Mouse (Mus musculus) embryonic facial prominence, embryonic 13.5 days (tissue): Measurements from ENCODE around the gene Rpia. TPM values are rescaled to one million over a fixed set of nuclear protein-coding genes. Genes with fewer than 3 reads are reported as not detected.
"Not testable (repeated sequence)": the region's sequence is repeated elsewhere in the genome, so short reads cannot be mapped to it uniquely, and the experiment has no call there.

Experiments used
- ATAC-seq: fragments of 200-750 bp; cut with Nextera tagmentation; 2 replicates; pipeline ENCODE4 v1.8.0; 2017; ENCODE audit warnings: low read depth; ENCODE audit not compliant: insufficient number of reproducible peaks, insufficient read depth, low FRiP score, low TSS enrichment
- H3K27ac ChIP-seq: fragments of 300-500 bp; sonication (generic); 2 replicates; pipeline ENCODE4 v1.5.1; 2015; ENCODE audit warnings: moderate library complexity, mild to moderate bottlenecking, inconsistent platforms
- H3K27me3 ChIP-seq: fragments of 300-500 bp; sonication (generic); 2 replicates; pipeline ENCODE4 v1.6.1; 2015; ENCODE audit warnings: mild to moderate bottlenecking, inconsistent platforms
- H3K36me3 ChIP-seq: fragments of 300-500 bp; sonication (generic); 2 replicates; pipeline ENCODE4 v1.6.1; 2015; ENCODE audit warnings: mild to moderate bottlenecking, inconsistent platforms
- H3K4me1 ChIP-seq: fragments of 300-500 bp; sonication (generic); 2 replicates; pipeline ENCODE4 v1.6.1; 2015; ENCODE audit warnings: inconsistent platforms
- H3K4me2 ChIP-seq: fragments of 300-500 bp; sonication (generic); 2 replicates; pipeline ENCODE4 v1.6.1; 2015; ENCODE audit warnings: moderate library complexity, mild to moderate bottlenecking, inconsistent platforms
- H3K4me3 ChIP-seq: fragments of 300-500 bp; sonication (generic); 2 replicates; pipeline ENCODE4 v1.5.1; 2015; ENCODE audit warnings: mild to moderate bottlenecking, inconsistent platforms
- H3K9ac ChIP-seq: fragments of 300-500 bp; sonication (generic); 2 replicates; pipeline ENCODE4 v1.6.1; 2015; ENCODE audit warnings: mild to moderate bottlenecking, inconsistent platforms
- H3K9me3 ChIP-seq: fragments of 300-500 bp; sonication (generic); 2 replicates; pipeline ENCODE4 v1.6.1; 2016; ENCODE audit warnings: inconsistent platforms
- WGBS: fragments of 180-500 bp; shearing (Covaris S2); methylation state at CpG from one replicate; pipeline ENCODE4 v1.1.7; 2015; ENCODE audit warnings: mixed read lengths; 5-methylcytosine and 5-hydroxymethylcytosine counted together
- polyA plus RNA-seq: library from polyadenylated mRNA; unstranded; fragments of >200 nt; fragmentation: Nextera tagmentation; extraction: Ambion mirVana; gene quantifications from 2 replicates; pipeline ENCODE4 v1.2.1, GENCODE M21; 2015

Rpia gene
- 3.6 and 4.3 TPM in 2 replicates for polyA plus RNA-seq

DNA sequence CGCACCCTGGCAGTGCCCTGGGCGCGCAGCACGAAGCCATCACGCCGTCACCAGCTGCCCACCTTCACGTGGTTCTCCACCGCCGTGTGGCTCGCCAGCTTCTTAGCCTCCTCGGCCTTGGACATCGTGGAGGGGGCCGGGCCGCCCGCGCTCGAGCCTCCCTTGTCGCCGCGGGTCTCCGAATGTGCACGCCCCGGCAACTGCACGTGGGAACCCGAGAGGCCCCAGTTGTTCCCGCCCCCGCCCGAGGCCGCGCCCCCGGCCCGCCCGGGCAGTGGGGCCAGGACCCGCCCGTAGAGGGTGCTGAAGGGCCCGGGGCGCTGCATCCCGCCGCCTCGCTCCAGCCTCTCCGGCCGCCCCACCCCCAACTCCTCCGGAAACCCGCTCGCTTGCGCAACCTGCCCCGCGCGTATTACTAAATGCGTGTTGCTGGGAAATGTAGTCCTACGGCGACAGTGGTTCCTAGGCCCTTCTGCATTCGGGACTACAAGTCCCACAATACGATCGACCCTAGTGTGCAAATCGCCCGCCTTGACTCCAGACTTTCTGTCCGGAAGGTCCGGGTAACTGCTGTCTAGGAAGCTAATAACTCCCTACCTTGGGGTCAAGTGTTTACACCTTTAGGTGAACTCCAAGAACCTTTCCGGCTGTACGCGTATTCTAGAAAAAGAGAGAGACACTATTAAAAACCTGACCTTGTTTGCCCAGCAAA lies at the start of gene Rpia:
TSS of gene Rpia (minus strand) at position 409 of the 712 bp plus-strand sequence.
- Histone ChIP-seq H3K27me3 (no peaks in the 10 kb centered on the region), H3K27ac (peak within 1 kb of the TSS; percentile 81), H3K4me3 (peak within 1 kb of the TSS; percentile 79), H3K9me3 (no peaks in the 10 kb centered on the region), H3K9ac (peak within 1 kb of the TSS; percentile 84), H3K4me2 (peak within 1 kb of the TSS; percentile 85), H3K4me1 (peaks cover 19% of the 10 kb centered on the region), H3K36me3 (peaks cover 6% of the 10 kb centered on the region; the same call in 1 of the 2 replicates)
- peak; percentile 96 for ATAC-seq
- WGBS = under 1% methylated on average over 61 of the region's 62 CpGs

DNA sequence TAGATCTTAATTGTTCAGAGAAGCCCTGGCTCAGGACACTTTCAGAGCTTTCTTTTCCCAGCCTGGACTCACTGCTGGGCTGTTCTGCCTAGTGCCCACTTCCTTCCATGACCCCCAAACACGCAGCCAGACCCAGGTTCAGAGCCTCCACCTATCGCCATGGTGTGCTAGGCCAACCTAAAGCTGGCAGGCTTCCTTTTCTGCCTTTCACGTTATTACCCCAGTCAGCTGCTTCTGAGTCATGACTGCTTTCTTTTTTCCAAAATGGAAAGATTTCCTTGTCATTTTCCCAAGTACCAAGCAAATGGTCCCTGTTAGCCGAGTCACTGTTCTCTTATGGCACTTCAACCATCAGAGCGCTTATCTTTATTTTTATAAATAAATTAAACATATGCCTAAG lies 48.2 kb upstream of the Rpia start:
- no peak overlapping the region for H3K4me2 ChIP-seq
- no peak overlapping the region for H3K9ac ChIP-seq
- ATAC-seq = no peak
- no peaks in the 10 kb centered on the region for H3K27me3 ChIP-seq
- H3K4me1 ChIP-seq = peaks cover 7% of the 10 kb centered on the region
- H3K27ac ChIP-seq = no peak overlapping the region
- no peaks in the 10 kb centered on the region for H3K9me3 ChIP-seq
- no peaks in the 10 kb centered on the region for H3K36me3 ChIP-seq
- no peak overlapping the region for H3K4me3 ChIP-seq
- 74% methylated on average over 5 of the region's 5 CpGs for WGBS

DNA sequence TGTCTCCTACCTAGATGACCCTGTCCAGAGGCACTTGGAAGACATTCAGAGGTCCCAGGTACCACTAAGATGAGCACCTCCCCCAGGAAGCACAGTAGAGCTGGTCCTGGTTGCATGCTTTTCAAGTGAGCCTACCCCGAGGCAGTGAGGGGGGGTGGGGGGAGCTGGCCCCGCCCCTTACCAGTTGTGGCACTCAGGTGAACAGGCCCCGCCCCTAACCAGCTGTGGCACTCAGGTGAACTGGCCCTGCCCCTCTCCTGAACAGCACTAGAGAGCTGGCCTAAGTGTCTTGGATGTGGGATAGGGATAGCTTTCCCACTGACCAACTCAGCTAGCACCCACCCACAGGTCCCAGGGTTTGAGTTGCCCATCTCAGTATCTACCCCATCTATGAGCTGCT lies 46.5 kb upstream of the Rpia start:
- Histone ChIP-seq H3K4me2 (no peak overlapping the region), H3K4me1 (peaks cover 5% of the 10 kb centered on the region), H3K27me3 (no peaks in the 10 kb centered on the region), H3K27ac (no peak overlapping the region), H3K4me3 (no peak overlapping the region), H3K36me3 (no peaks in the 10 kb centered on the region), H3K9ac (no peak overlapping the region), H3K9me3 (no peaks in the 10 kb centered on the region)
- no peak for ATAC-seq
- 37% methylated on average over 3 of the region's 3 CpGs for WGBS

DNA sequence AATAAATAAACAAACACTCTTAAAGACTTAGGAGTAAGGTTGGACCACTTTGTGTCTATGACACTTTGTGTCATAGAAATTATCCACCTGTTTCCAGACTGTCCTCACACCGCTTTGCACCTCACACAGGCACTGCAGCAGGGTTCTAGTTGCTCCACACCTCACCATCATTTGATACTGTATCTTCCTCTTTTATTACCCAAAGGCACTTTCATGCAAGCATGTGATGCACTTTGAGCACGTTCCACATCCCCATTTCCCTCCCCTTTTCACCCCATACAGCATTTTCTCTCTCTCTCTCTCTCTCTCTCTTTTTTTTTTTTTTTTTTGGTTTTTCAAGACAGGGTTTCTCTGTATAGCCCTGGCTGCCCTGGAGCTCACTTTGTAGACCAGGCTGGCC lies 45.3 kb upstream of the Rpia start:
- Histone ChIP-seq H3K9me3 (no peaks in the 10 kb centered on the region), H3K9ac (no peak overlapping the region), H3K27me3 (no peaks in the 10 kb centered on the region), H3K4me3 (no peak overlapping the region), H3K4me2 (no peak overlapping the region), H3K4me1 (no peaks in the 10 kb centered on the region), H3K27ac (no peak overlapping the region), H3K36me3 (no peaks in the 10 kb centered on the region)
- 80% methylated on average over 2 of the region's 2 CpGs for WGBS
- ATAC-seq = no peak

DNA sequence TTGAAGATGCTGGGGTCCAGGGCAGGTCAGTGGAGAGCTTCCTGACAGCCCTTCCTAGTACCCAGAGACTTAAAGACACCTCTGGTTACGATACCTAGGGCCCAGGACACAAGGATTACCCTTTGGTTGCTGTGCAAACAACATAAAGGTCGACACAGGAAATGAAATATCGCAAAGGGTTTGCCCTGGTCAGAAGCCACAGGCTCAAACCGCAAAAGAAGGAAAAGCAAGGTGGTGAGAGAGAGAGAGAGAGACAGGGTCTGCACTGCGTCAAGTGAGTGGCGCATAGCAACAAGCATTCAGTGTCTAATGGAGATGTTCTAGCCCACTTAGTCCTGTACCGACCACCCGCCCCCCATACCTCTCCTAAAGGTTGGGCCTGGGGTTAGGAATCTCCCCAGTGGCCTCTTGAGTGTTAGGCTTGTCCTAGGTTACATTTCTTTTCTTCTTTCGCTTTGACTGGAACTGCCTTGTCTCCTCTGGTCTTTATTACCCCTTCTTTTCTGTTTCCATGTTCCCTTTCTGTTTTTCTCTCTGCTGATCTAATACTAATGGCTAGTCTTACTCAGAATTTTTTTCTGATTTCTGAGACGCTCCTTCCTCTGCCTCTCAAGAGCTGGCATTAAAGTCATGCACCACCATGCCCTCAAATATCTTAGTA lies 39.3 kb upstream of the Rpia start:
- Histone ChIP-seq H3K9ac (no peak overlapping the region), H3K27ac (no peak overlapping the region), H3K9me3 (no peaks in the 10 kb centered on the region), H3K36me3 (no peaks in the 10 kb centered on the region), H3K4me2 (no peak overlapping the region), H3K4me1 (no peaks in the 10 kb centered on the region), H3K27me3 (no peaks in the 10 kb centered on the region), H3K4me3 (no peak overlapping the region)
- ATAC-seq = no peak
- 78% methylated on average over 10 of the region's 10 CpGs for WGBS

DNA sequence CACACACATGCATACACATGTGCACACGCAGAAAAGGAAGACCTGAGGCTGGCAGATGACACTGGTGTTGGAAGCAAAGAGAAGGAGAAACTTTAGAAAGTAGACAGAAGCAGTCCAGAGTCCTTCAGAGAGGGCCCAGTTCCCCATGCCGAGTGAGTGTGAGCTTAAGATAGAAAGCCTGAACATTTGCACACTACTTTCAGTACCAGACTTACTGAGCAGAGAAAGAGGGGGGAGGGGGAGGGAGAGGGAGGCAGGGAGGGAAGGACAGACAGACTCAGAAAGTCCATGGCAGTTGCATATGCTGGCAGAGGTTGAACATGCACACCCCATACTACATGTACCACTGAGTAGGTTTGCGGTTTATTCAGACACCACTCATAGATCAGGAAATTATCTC lies 38.5 kb upstream of the Rpia start:
- H3K4me1 ChIP-seq = no peaks in the 10 kb centered on the region
- no peak overlapping the region for H3K4me3 ChIP-seq
- H3K9ac ChIP-seq = no peak overlapping the region
- H3K9me3 ChIP-seq = no peaks in the 10 kb centered on the region
- WGBS = 76% methylated on average over 3 of the region's 3 CpGs
- no peaks in the 10 kb centered on the region for H3K27me3 ChIP-seq
- no peak overlapping the region for H3K4me2 ChIP-seq
- no peak overlapping the region for H3K27ac ChIP-seq
- no peaks in the 10 kb centered on the region for H3K36me3 ChIP-seq
- ATAC-seq = no peak

DNA sequence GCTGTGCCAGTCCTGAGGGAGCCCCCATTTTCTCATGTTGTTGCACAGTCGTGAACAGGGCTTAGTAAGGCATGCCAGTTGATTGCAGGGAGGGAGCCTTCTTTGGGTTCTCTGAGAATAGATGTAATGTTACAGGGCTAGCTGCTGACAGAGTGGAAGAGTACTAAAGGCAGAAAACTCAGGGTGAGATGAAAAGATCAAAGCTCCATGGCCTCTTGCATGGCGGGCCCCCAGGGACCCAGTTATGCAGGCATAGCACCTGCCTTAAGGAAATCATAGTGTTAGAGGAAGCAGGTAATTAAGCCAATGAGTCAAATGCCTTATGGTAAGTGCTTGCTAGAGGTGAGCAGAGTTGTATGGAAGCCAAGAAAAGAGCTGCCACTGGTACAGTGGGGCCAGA lies 37.4 kb upstream of the Rpia start:
- no peaks in the 10 kb centered on the region for H3K36me3 ChIP-seq
- no peak overlapping the region for H3K4me3 ChIP-seq
- no peaks in the 10 kb centered on the region for H3K9me3 ChIP-seq
- H3K27me3 ChIP-seq = no peaks in the 10 kb centered on the region
- WGBS = 43% methylated on average over 2 of the region's 2 CpGs
- peaks cover 5% of the 10 kb centered on the region; the same call in 1 of the 2 replicates for H3K4me1 ChIP-seq
- no peak overlapping the region for H3K4me2 ChIP-seq
- no peak overlapping the region for H3K9ac ChIP-seq
- no peak for ATAC-seq
- no peak overlapping the region for H3K27ac ChIP-seq

DNA sequence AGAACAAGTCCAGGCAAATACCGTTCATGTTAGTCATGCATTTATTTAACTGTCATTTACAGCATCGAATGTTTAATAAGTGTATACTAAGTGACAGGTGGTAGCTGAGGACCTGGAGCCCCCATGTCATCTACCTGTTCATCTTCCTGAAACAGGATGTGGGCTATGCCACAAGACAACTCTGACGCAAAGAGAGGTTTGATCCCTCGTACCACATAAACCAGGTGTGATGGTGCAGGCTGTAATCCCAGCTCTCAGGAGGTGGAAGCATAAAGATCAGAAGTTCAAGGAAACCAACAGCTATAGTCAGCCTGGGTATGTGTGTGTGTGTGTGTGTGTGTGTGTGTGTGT lies 32.9 kb upstream of the Rpia start:
- WGBS = 40% methylated on average over 4 of the region's 4 CpGs

DNA sequence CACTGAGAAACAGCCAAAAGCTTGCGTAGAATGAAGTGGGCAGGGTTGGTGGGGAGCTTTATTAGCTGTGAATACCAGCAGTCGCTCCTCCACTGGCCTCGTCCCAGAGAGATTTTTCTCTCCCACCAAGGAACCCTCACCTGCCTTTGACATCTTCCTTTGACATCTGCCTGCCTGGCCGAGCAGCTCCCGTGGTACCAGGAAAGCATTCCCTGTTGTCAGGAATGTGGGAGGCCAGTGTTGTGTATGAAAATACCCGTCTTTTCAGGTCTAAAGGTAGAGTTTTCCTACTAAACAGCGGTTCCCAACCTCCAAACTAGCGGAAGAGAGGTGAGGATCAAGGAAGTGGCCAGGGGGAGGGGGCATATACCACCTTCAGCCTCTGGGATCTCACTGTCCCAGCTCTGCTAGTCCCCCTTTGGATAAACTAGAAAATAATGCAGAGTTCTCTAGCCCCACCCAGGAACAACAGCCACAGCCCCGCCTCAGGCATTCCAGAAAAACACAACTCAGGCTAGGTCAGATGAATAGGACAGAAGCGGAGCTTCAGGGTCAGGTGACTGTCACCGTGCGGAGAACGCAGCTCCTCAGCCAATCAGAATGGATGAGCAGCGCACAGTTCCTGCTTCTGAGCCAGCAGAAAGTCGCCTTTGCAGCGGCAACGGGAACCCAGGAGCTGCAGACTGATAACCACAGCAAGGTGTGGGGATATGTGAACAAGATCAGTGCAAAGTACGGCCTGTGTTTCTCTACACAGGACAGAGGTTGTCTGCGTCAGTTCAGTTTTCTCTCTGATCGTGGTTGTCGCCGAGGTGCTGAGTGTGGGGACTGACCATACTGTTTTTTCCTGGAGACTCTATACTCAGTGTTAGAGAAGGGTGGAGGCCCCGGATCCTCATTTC lies 32.3 kb upstream of the Rpia start:
- H3K4me1 ChIP-seq = peaks cover 11% of the 10 kb centered on the region
- no peaks in the 10 kb centered on the region for H3K27me3 ChIP-seq
- H3K36me3 ChIP-seq = no peaks in the 10 kb centered on the region
- ATAC-seq = peak; percentile 80
- peak overlapping the region; percentile 62 for H3K9ac ChIP-seq
- H3K4me2 ChIP-seq = peak overlapping the region; percentile 83
- H3K4me3 ChIP-seq = peak overlapping the region; percentile 45
- 9% methylated on average over 23 of the region's 23 CpGs for WGBS
- no peaks in the 10 kb centered on the region for H3K9me3 ChIP-seq
- H3K27ac ChIP-seq = no peak overlapping the region

More for the DNA sequence above, 32.9 kb upstream of the Rpia start:
- Histone ChIP-seq H3K27ac (no peak overlapping the region), H3K36me3 (no peaks in the 10 kb centered on the region), H3K9me3 (no peaks in the 10 kb centered on the region), H3K4me1 (peaks cover 11% of the 10 kb centered on the region), H3K4me2 (peak overlapping the region; percentile 83), H3K4me3 (peak overlapping the region; percentile 45), H3K27me3 (no peaks in the 10 kb centered on the region), H3K9ac (peak overlapping the region; percentile 62; the same call in 1 of the 2 replicates)
- no peak for ATAC-seq

DNA sequence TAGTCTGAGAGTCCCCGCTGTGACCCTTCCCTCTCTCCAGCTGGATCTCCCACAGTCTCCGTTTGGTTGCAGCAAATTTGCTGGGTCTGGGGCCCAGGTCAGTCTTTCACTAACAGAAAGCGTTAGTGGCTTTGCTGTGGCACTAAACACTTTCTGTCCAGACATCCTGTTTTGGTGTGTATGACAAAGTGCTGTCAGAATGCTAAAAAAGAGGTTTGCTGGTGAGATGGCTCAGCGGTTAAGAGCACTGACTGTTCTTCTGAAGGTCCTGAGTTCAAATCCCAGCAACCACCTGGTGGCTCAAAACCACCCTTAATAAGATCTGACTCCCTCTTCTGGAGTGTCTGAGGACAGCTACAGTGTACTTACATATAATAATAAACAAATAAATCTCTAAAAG lies 31.2 kb upstream of the Rpia start:
- H3K27ac ChIP-seq, H3K4me3 ChIP-seq, H3K9ac ChIP-seq, H3K4me2 ChIP-seq, H3K27me3 ChIP-seq, H3K36me3 ChIP-seq, H3K9me3 ChIP-seq, ATAC-seq: not testable (repeated sequence)
- 77% methylated on average over 4 of the region's 4 CpGs for whole genome bisulfite sequencing
- peaks cover 11% of the 10 kb centered on the region for H3K4me1 ChIP-seq

DNA sequence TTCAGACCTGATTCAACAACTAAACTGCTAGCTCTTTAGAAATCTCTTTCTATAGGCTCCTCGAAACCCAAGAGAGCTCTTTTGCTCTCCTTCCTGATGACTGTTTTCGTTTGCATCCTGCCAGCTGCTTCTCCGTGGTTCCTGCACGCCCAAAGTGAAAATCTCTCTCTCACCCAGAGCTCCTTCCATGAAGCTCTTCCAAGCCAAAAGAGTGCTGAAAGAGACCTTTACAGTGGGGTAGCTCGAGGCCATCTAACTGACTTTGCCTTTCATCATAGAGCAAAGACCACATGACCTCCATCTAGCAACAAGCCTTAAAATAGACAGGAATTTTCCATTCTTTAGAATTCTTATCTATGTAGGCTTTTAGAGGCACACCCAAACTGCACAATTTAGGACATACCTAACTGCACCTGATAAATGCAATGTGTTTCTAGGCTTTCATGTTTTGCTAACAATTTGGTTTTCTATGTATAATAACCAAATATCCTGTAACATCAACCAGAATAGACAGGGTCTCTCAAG lies 30.4 kb upstream of the Rpia start:
- no peaks in the 10 kb centered on the region for H3K9me3 ChIP-seq
- H3K4me3 ChIP-seq = no peak overlapping the region
- no peak overlapping the region for H3K4me2 ChIP-seq
- no peaks in the 10 kb centered on the region for H3K36me3 ChIP-seq
- H3K4me1 ChIP-seq = peaks cover 11% of the 10 kb centered on the region
- H3K27me3 ChIP-seq = no peaks in the 10 kb centered on the region
- no peak overlapping the region for H3K27ac ChIP-seq
- H3K9ac ChIP-seq = no peak overlapping the region
- WGBS = 55% methylated on average over 5 of the region's 5 CpGs
- no peak for ATAC-seq
